Mouse (Mus musculus): ENCODE measurements at regions not wholly inside any gene's neighbourhood (a gene's known extent, or its start where the extent isn't known, plus 50 kb on each side); places are given as distances from the start of the nearest gene placed in this dataset.
A peak's percentile ranks its signal among the peaks of the same experiment; 100 is the strongest.
"Not testable (repeated sequence)": the region's sequence is repeated elsewhere in the genome, so short reads cannot be mapped to it uniquely, and the experiment has no call there.

- H3K79me2 ChIP-seq (replicated peaks; ENCODE audit: control insufficient read depth, insufficient read depth, low read length): not testable (repeated sequence)
Measured at GRCm38 (mm10) chrX:35683332-35683731, 205.3 kb upstream of the Dock11 start.

More at GRCm38 (mm10) chrX:35683332-35683731, 205.3 kb upstream of the Dock11 start:
- H3K27me3 ChIP-seq (ENCODE audit: control insufficient read depth, insufficient read depth, low read length); H3K27ac ChIP-seq; H3K4me1 ChIP-seq (ENCODE audit: control insufficient read depth, insufficient read depth, low read length); H3K4me3 ChIP-seq; DNase-seq; H3K36me3 ChIP-seq (ENCODE audit: control insufficient read depth, insufficient read depth, low read length); intact Hi-C loops (cut with DNase I); H3K9ac ChIP-seq (ENCODE audit: low read depth, low read length): not testable (repeated sequence)
- TF ChIP-seq CTCF (IDR thresholded peaks at IDR 0.05): peak; percentile 59
- WGBS: 55% methylated on average over 12 of the region's 12 CpGs

Data from heart, adult 2 months (tissue).